Mouse (Mus musculus) heart, postnatal 0 days (tissue): ENCODE measurements around the gene Rbpjl.

Source experiments
- CTCF ChIP-seq: IDR thresholded peaks from 2 replicates; pipeline ENCODE4 v1.5.1; 2016; ENCODE audit warnings: antibody characterized with exemption, control low read depth, low read depth
- EP300 ChIP-seq: IDR thresholded peaks from 2 replicates; pipeline ENCODE4 v1.6.1; 2016; ENCODE audit warnings: antibody characterized with exemption, low read depth

DNA sequence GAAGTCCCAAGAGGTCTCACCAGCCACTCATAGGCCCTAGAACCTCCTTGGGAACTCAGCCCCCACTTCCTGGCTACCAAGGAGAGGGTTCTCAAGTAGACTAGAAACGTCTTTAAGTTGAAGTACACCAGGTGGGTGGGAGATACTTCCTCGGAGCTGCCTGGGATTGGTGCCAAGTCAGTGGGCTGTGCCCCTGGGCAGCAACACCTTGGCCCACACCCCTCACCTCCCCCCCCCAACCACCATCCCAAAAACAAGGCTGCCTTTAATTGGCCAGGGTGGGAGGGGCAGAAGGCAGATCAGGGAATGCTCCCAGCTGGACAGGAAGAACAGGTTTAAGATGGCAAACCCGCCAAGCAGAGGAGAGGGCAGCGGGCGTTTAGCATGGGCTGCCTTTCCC is 37.4 kb downstream of the Rbpjl start:
- no peak for TF ChIP-seq CTCF
- TF ChIP-seq EP300, result no peak
